Mouse (Mus musculus) hindbrain, embryonic 16.5 days (tissue): ENCODE data around the gene Dgki. TPM values are rescaled to one million over a fixed set of nuclear protein-coding genes. Genes with fewer than 3 reads are reported as not detected.
A peak's percentile ranks its signal among the peaks of the same experiment; 100 is the strongest.

Experiments used
- ATAC-seq: fragments of 200-750 bp; cut with Nextera tagmentation; 2 replicates; pipeline ENCODE4 v1.8.0; 2017; ENCODE audit warnings: moderate TSS enrichment, moderate library complexity
- H3K27ac ChIP-seq: fragments of 300-500 bp; sonication (generic); 2 replicates; pipeline ENCODE4 v1.5.1; 2014; ENCODE audit warnings: low read depth, mild to moderate bottlenecking, control low read depth, low read length, moderate library complexity
- H3K27me3 ChIP-seq: fragments of 300-500 bp; sonication (generic); replicated peaks from 2 replicates; pipeline ENCODE4 v1.6.1; 2014; ENCODE audit warnings: low read length; ENCODE audit not compliant: control insufficient read depth, insufficient read depth
- H3K36me3 ChIP-seq: fragments of 300-500 bp; sonication (generic); 2 replicates; pipeline ENCODE4 v1.6.1; 2014; ENCODE audit warnings: mild to moderate bottlenecking, low read length, moderate library complexity, mixed read lengths; ENCODE audit not compliant: control insufficient read depth, insufficient read depth
- H3K4me1 ChIP-seq: fragments of 300-500 bp; sonication (generic); 2 replicates; pipeline ENCODE4 v1.6.1; 2014; ENCODE audit warnings: low read depth, low read length; ENCODE audit not compliant: control insufficient read depth, insufficient read depth
- H3K4me2 ChIP-seq: fragments of 300-500 bp; sonication (generic); 2 replicates; pipeline ENCODE4 v1.6.1; 2014; ENCODE audit warnings: mild to moderate bottlenecking, low read length, control low read depth, moderate library complexity
- H3K4me3 ChIP-seq: fragments of 300-500 bp; sonication (generic); 2 replicates; pipeline ENCODE4 v1.5.1; 2014; ENCODE audit warnings: mild to moderate bottlenecking, low read length, control low read depth, moderate library complexity
- H3K9ac ChIP-seq: fragments of 300-500 bp; sonication (generic); 2 replicates; pipeline ENCODE4 v1.6.1; 2014; ENCODE audit warnings: low read depth, mild to moderate bottlenecking, control low read depth, low read length, moderate library complexity
- H3K9me3 ChIP-seq: fragments of 300-500 bp; sonication (generic); 2 replicates; pipeline ENCODE4 v1.6.1; 2014; ENCODE audit warnings: mild to moderate bottlenecking, low read length, moderate library complexity; ENCODE audit not compliant: control insufficient read depth
- WGBS: fragments of 180-500 bp; shearing (Covaris S2); extraction: QIAGEN DNeasy Blood & Tissue Kit; methylation state at CpG from one replicate; pipeline ENCODE4 v1.1.7; 2014; 5-methylcytosine and 5-hydroxymethylcytosine counted together
- polyA plus RNA-seq: library from polyadenylated mRNA; unstranded; fragments of >200 nt; fragmentation: Nextera tagmentation; extraction: Ambion mirVana; gene quantifications from 2 replicates; pipeline ENCODE4 v1.2.1, GENCODE M21; 2015

Dgki gene
- polyA plus RNA-seq, 1 experiment from 2014 or later, result 6.0 TPM

DNA sequence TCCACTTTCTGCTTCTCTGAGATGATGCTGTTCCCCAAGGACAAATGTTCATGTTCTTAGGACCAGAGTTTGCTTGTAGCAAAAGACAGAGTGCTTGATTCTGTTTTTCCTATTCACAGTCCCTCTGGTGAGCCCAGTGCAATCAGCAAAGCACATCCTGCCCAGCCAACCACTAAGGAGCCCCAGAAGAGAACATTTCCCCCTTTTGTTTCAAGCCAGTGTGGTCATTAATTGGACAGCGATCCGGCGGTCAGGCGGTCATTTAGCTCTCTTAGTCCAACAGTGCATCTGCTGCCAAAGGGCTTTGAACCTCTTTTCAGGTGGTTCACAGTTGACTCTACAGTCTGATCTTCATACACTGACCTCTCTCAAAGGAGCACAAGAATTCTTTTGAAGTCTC is 10.6 kb upstream of the Dgki start:
- ATAC-seq, result no peak
- H3K36me3 ChIP-seq, result no peaks in the 10 kb centered on the region
- H3K4me1 ChIP-seq, result no peaks in the 10 kb centered on the region
- no peak overlapping the region for H3K9ac ChIP-seq
- H3K4me2 ChIP-seq, result no peak overlapping the region
- H3K27ac ChIP-seq, result no peak overlapping the region
- no peaks in the 10 kb centered on the region for H3K27me3 ChIP-seq
- no peak overlapping the region for H3K4me3 ChIP-seq
- no peaks in the 10 kb centered on the region for H3K9me3 ChIP-seq
- WGBS, result 90% methylated on average over 4 of the region's 4 CpGs

GRCm38 (mm10) chr6:37306616-37307015 is 6.6 kb upstream of the Dgki start:
- H3K4me1 ChIP-seq, result no peaks in the 10 kb centered on the region
- no peaks in the 10 kb centered on the region for H3K27me3 ChIP-seq
- H3K4me2 ChIP-seq, result no peak overlapping the region
- no peak for ATAC-seq
- 95% methylated on average over 1 of the region's 1 CpGs for WGBS
- H3K9me3 ChIP-seq, result no peaks in the 10 kb centered on the region
- no peaks in the 10 kb centered on the region for H3K36me3 ChIP-seq
- no peak overlapping the region for H3K9ac ChIP-seq
- H3K27ac ChIP-seq, result no peak overlapping the region
- no peak overlapping the region for H3K4me3 ChIP-seq

GRCm38 (mm10) chr6:37300492-37300891 is 508 bp upstream of the Dgki start:
- H3K4me2 ChIP-seq, result peak overlapping the region; percentile 71
- peak overlapping the region; percentile 73 for H3K4me3 ChIP-seq
- ATAC-seq, result no peak
- H3K9ac ChIP-seq, result peak overlapping the region; percentile 82
- H3K27me3 ChIP-seq, result no peaks in the 10 kb centered on the region
- no peaks in the 10 kb centered on the region for H3K9me3 ChIP-seq
- 5% methylated on average over 13 of the region's 13 CpGs for WGBS
- H3K36me3 ChIP-seq, result no peaks in the 10 kb centered on the region
- H3K4me1 ChIP-seq, result peaks cover 31% of the 10 kb centered on the region
- peak overlapping the region; percentile 82 for H3K27ac ChIP-seq

DNA sequence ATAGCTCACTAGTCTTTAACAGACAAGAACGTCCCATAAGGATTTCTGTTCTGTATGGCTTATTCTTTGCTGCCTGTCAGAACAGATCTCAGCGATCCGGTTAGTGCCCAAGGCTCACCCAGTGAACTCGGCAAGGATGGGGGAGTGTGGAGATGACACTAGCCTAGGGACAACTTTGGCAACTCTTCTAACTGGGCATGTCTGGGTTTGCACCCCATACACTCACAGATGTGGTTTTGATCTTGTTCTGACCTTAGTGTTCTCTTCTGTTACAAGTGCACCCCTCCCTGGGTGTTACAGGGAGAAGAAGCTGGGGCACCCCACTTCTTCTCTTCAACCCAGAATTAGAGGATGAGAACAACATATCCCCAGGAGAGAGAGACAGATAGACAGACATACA is 1.0 kb downstream of the Dgki start:
- H3K36me3 ChIP-seq, result no peaks in the 10 kb centered on the region
- peak overlapping the region; percentile 71 for H3K4me2 ChIP-seq
- H3K4me3 ChIP-seq, result peak overlapping the region; percentile 73
- ATAC-seq, result no peak
- H3K4me1 ChIP-seq, result peaks cover 31% of the 10 kb centered on the region
- no peak overlapping the region for H3K27ac ChIP-seq
- H3K27me3 ChIP-seq, result no peaks in the 10 kb centered on the region
- H3K9ac ChIP-seq, result peak overlapping the region; percentile 82
- H3K9me3 ChIP-seq, result no peaks in the 10 kb centered on the region
- 23% methylated on average over 4 of the region's 4 CpGs for WGBS

- peak overlapping the region; percentile 73 for H3K4me3 ChIP-seq
- H3K9ac ChIP-seq, result peak overlapping the region; percentile 82
- peak overlapping the region; percentile 36; the same call in 1 of the 2 replicates for H3K27ac ChIP-seq
- no peaks in the 10 kb centered on the region for H3K9me3 ChIP-seq
- ATAC-seq, result 0 out of 2 replicates have a peak, but pooled peaks have one; percentile 29
- peaks cover 32% of the 10 kb centered on the region for H3K4me1 ChIP-seq
- WGBS, result 35% methylated on average over 8 of the region's 8 CpGs
- H3K4me2 ChIP-seq, result peak overlapping the region; percentile 71
- H3K27me3 ChIP-seq, result no peaks in the 10 kb centered on the region
- H3K36me3 ChIP-seq, result no peaks in the 10 kb centered on the region
Measured at GRCm38 (mm10) chr6:37297744-37298482, 2.1 kb downstream of the Dgki start.

GRCm38 (mm10) chr6:37292068-37292467 is 7.9 kb downstream of the Dgki start:
- no peaks in the 10 kb centered on the region for H3K36me3 ChIP-seq
- H3K4me1 ChIP-seq, result peaks cover 11% of the 10 kb centered on the region
- H3K9me3 ChIP-seq, result no peaks in the 10 kb centered on the region
- no peak overlapping the region for H3K4me3 ChIP-seq
- ATAC-seq, result no peak
- WGBS, result 76% methylated on average over 2 of the region's 2 CpGs
- H3K4me2 ChIP-seq, result no peak overlapping the region
- H3K27ac ChIP-seq, result no peak overlapping the region
- no peak overlapping the region for H3K9ac ChIP-seq
- no peaks in the 10 kb centered on the region for H3K27me3 ChIP-seq

DNA sequence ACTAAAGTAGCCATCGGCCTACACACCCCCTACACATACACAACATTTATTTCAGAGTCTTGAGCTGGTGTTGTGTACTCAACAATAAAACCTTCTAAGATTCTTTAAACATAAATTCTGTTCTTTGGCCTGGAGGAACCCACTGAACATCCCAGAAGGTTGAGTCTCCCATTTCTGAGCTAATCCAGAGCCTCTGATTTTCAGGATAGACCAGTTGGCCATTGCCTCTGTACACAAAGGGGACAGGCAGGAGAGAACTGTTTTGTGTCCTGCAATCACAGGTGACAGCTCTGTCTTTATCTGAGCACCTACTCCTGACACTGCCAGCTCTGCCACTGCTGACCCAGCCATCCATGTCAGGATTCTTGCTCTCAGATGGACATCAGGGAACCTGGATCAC is 8.8 kb downstream of the Dgki start:
- no peak overlapping the region for H3K9ac ChIP-seq
- no peak overlapping the region for H3K4me2 ChIP-seq
- no peak overlapping the region for H3K4me3 ChIP-seq
- WGBS, result 100% methylated on average over 1 of the region's 1 CpGs
- peaks cover 7% of the 10 kb centered on the region for H3K4me1 ChIP-seq
- no peak overlapping the region for H3K27ac ChIP-seq
- H3K27me3 ChIP-seq, result no peaks in the 10 kb centered on the region
- no peak for ATAC-seq
- H3K9me3 ChIP-seq, result no peaks in the 10 kb centered on the region
- no peaks in the 10 kb centered on the region for H3K36me3 ChIP-seq

- H3K27ac ChIP-seq, result no peak overlapping the region
- no peaks in the 10 kb centered on the region for H3K9me3 ChIP-seq
- WGBS, result 91% methylated on average over 3 of the region's 3 CpGs
Measured at GRCm38 (mm10) chr6:37290691-37291090, 9.3 kb downstream of the Dgki start.

GRCm38 (mm10) chr6:37286134-37286533 is 13.8 kb downstream of the Dgki start:
- no peaks in the 10 kb centered on the region for H3K27me3 ChIP-seq
- H3K4me3 ChIP-seq, result no peak overlapping the region
- 90% methylated on average over 4 of the region's 4 CpGs for WGBS
- H3K4me2 ChIP-seq, result no peak overlapping the region
- no peak for ATAC-seq
- no peak overlapping the region for H3K27ac ChIP-seq
- no peaks in the 10 kb centered on the region for H3K4me1 ChIP-seq
- H3K9ac ChIP-seq, result no peak overlapping the region
- H3K9me3 ChIP-seq, result no peaks in the 10 kb centered on the region
- no peaks in the 10 kb centered on the region for H3K36me3 ChIP-seq

More at GRCm38 (mm10) chr6:37290691-37291090, 9.3 kb downstream of the Dgki start:
- no peak overlapping the region for H3K4me2 ChIP-seq
- no peaks in the 10 kb centered on the region for H3K36me3 ChIP-seq
- no peaks in the 10 kb centered on the region for H3K27me3 ChIP-seq
- H3K4me1 ChIP-seq, result peaks cover 4% of the 10 kb centered on the region
- no peak overlapping the region for H3K4me3 ChIP-seq
- ATAC-seq, result no peak
- no peak overlapping the region for H3K9ac ChIP-seq
